Mouse (Mus musculus) adrenal gland, postnatal 25 days (tissue): Measurements from ENCODE around the gene Swsap1. TPM values are rescaled to one million over a fixed set of nuclear protein-coding genes. Genes with fewer than 3 reads are reported as not detected.

Experiments used
- DNase-seq: peaks from one replicate; pipeline ENCODE4 v3.0.0; 2021; ENCODE audit warnings: mixed read lengths
- total RNA-seq: library from RNA; stranded (reverse); gene quantifications from 2 replicates; pipeline ENCODE4 v1.2.3, GENCODE M21; 2021

Swsap1 gene
- total RNA-seq, 1 experiment from 2014 or later, result 19.4 TPM

DNA sequence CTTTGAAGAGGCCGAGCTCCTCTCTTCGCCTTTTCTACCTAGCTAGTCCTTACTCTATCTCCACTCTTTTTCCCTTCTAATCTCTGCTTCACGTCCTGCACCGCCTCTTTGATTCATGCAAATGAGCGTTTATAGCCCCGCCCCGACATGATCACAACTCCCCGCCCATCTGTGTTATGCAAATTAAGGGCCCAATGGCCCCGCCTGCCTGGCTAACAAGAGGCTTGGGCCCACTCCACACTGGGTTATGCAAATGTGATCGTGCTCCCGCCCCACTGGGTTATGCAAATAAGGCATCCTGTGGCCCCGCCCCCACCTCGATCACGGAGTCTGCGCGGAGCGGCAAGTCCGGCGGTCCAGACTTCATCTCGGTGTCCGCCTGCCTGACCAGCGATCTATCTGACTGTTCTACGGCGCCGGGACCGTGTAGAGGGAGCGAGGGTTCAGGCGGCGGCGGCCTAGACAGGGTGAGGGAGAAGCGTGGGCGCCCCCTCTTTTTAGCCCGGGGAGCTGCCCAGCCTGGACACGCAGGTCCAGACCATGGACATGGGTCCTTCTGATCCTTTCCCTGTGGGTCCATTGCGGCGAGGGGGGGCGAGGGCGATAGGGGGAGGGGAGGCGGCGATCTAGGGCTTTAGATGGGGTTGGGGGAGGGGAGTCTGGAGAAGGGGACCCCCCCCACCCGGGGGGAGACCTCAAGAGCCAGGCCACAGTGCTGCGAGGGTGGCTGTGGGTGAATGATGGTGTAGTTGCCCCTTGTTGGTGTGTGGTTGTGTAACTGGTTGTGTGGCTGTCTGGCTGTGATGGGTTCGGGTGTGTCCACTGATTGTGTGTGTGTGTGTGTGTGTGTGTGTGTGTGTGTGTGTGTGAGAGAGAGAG is 18.6 kb upstream of the Swsap1 start, which contains the start of gene Plppr2:
Gene Plppr2 (plus strand): TSS at position 342 of the 879 bp plus-strand sequence.
- DNase-seq, result peak; percentile 99

GRCm38 (mm10) chr9:21937711-21938175 is 17.8 kb upstream of the Swsap1 start:
- DNase-seq, result no peak

DNA sequence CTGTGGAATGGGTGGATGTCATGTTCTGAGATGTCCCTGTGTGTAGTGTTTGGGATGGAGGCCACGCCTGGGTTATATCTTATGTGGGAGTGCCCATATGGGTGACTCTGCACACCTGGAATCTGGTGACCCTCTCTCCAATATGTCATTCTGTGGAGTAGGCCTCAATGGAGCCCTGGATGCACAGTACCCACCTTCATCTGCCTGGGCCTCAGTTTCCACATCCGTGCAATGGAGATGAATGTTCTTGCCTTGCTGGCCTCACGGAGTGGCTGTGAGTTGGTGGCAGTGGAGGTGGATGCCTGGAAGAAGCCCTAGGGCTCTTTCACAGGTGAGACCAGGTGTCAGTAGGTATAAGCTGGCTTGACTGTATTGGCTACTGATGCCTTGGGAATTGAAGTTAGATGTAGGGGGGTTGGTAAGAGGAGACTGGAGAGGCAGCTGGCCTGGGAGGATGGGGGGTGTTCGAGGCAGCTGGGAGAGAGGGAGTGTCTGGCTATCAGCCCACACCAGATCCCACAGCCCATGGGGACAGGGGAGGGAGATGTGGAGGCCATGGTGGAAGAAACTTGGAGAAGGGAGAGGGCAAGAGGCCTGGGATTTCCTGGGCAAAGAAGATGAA is 17.2 kb upstream of the Swsap1 start:
- DNase-seq, result no peak

DNA sequence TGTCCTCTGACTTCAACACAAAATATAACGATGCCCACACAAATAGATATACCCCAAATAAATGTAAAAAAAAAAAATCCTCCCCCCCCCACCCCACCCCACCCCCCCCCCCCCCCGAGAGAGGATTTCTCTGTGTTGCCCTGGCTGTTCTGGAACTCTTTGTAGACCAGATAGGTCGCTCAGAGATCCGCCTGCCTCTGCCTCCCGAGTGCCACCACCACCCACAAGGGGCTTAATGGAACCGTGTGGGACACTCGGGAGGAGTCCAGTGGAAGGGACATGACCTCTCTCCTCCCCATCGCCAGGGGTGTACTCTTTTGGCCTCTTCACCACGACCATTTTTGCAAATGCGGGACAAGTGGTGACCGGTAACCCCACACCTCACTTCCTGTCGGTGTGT is 12.5 kb upstream of the Swsap1 start:
- DNase-seq, result no peak

DNA sequence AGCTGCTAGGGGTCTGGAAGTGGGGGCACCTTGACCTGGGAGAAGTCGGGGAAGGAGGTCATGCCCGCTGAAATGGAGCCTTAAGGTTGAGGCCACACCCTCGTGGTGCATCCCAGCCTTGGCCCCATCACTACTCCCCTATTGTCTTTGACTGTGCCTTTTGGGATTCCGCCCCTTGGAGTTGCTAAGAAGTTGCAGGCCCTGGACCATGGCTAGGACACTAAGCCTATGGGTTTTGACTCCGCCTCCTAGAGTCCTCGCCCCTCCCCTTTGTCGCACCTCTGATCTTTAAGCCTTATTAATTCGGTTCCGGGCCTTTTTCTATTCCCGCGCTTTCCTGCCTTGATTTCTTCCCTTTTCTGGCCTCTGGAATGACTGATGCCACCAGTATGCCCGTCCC is 11.9 kb upstream of the Swsap1 start:
- DNase-seq, result no peak

DNA sequence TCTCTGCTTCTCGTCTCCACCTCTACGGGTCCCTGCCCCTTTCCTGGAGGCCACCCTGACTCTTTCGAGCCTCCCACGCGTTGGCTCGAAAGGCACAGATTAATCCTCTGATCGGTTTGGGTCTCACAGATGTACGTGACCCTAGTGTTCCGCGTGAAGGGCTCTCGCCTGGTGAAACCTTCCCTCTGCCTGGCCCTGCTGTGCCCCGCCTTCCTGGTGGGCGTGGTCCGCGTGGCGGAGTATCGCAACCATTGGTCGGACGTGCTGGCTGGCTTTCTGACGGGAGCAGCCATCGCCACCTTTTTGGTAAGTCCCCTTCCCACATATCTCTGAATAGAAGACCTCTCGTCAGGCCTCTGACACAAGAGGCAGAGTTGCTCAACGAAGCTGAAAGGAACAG is 11.3 kb upstream of the Swsap1 start:
- peak; percentile 31 for DNase-seq

GRCm38 (mm10) chr9:21947540-21948130 is 7.9 kb upstream of the Swsap1 start:
- no peak for DNase-seq

DNA sequence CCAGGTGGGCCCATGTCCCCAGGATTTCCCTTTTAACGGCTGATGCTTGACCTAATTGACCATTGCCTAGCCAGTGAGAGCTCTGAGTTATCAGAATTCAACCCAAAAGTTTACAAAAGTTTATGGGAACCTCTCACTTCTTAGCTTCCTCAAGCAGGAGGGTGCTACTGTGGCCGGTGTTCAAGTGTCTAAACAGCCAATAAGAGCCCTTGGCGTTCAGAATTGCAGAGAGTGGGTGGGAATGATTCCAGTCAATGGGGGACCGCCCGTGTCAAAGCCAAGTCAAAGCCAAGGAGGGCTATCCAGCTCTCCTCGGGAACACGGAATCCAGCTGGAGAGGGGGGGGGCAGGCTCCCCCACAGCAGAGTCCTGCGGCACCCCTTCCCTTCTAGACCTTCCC is 7.4 kb upstream of the Swsap1 start:
- no peak for DNase-seq

- DNase-seq, result no peak
Measured at GRCm38 (mm10) chr9:21948790-21949189, 6.8 kb upstream of the Swsap1 start.

DNA sequence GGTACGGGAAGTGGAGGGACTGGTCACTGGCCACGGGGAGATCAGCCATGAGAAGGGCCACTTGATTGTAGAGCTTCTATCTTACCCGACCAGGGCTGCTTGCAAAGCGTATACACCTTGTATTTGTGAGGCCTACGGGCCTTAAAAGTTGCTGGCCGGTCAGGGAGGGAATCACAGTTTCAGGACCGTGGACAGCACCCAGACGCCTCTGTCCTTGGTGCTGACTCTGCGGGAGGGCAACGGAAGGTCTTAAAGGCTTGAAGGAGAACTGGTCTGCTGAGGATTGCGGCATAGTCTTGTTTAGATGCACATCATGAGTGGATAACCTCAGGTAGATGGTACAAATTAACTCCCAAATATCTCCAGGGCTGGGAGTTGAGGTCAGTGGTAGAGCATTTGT is 5.2 kb upstream of the Swsap1 start:
- peak; percentile 76 for DNase-seq

DNA sequence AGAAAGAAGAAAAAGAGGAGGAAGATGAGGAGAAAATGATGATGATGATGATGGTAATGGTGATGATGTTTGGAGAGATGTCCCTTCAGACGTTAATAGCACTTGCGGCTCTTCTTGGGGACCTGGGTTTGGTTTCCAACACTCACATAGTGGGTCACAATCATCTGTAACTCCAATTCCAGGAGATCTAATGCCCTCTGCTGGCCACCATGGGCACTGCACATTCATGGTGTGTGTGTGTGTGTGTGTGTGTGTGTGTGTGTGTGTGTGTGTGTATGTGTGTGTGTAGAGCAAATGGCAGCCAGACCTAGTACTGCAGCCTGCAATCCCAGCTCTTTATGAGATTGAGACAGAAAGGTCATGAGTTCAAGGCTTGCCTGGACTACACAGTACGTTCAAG is 3.6 kb upstream of the Swsap1 start:
- no peak for DNase-seq

GRCm38 (mm10) chr9:21953600-21953999 is 2.0 kb upstream of the Swsap1 start:
- no peak for DNase-seq

GRCm38 (mm10) chr9:21954635-21955034 is 920 bp upstream of the Swsap1 start:
- DNase-seq, result no peak

- DNase-seq, result no peak
Measured at GRCm38 (mm10) chr9:21955225-21955569, 358 bp upstream of the Swsap1 start.

- no peak for DNase-seq
Measured at GRCm38 (mm10) chr9:21958372-21958771, 2.8 kb downstream of the Swsap1 start.

GRCm38 (mm10) chr9:21959244-21959643 is 3.7 kb downstream of the Swsap1 start:
- DNase-seq, result no peak

DNA sequence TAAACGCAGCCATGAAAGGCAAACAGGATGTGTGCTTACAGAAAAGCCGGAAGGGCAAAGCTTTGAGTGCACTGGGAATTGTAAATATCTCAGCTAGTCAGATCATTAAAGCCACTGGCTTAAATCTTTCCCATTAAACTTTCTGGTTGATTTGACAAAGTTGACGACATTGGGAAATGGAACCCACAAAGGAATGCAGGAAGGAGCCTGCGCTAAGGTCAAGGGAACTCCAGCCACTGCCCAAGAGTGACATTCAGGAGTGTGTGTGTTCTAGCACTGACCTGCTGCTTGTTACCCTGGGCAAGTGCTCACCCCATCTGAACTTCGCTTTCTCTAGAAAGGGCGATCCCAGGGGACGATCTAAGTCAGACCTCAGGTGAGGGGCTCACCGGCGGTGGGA is 4.6 kb downstream of the Swsap1 start:
- no peak for DNase-seq

- peak; percentile 31 for DNase-seq
Measured at GRCm38 (mm10) chr9:21960558-21961208, 5.1 kb downstream of the Swsap1 start.

DNA sequence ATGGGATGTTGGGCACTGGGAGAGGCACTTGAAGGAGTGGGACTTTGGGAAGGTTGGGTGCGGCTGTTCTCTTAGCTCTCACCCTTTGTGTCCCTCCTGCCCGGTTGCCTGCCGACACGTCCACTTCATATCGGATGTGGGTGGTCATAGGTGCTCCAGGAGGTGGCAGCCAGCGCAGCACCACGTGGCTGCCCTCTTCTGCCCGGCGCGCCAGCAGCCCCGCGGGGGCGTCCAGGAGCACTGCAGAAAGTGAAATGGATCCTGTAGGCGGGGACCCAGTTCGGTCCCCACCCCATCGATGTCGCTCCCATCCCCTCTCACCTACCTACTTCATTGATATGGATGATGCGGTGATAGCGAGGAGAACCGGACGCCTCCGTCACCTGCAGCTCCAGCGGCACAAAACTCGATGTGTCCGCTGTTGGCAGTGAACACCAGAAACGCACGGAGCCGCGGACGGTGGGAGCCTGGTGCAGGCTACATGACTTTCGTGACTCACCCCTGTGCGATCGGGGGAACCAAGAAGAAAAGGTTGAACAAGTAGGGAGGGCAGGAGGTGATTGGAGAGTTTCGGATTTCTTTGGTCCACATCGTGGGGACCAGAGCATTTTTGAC is 5.9 kb downstream of the Swsap1 start:
- DNase-seq, result no peak

DNA sequence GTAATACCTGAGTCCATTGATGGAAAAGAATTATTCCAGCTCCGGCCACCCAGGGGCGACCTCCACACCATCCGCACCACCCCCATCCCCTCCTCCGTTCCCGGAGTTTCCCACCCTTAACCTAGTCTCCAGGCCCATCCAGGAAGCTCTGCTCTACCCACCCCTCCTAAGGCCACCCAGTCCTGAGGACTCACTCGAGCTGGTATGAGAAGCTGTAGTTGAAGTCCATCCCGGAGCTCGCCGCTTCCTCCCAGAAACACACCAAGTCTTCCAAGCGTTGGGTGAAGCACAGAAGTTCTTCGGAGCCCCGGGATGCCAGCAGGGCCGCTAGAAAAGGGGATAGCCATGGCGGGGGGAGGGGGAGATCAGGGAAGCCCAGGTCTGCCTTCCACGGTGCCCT is 6.5 kb downstream of the Swsap1 start:
- no peak for DNase-seq

GRCm38 (mm10) chr9:21962416-21963059 is 7.0 kb downstream of the Swsap1 start:
- DNase-seq, result peak; percentile 59

GRCm38 (mm10) chr9:21963417-21963816 is 7.9 kb downstream of the Swsap1 start, which contains the start of gene Epor:
Gene Epor (minus strand): TSS chr9:21963506.
- peak; percentile 41 for DNase-seq
